Mouse (Mus musculus) stomach, embryonic 14.5 days (tissue): ENCODE results near the gene Stx17. TPM values are rescaled to one million over a fixed set of nuclear protein-coding genes. Genes with fewer than 3 reads are reported as not detected.
A peak's percentile ranks its signal among the peaks of the same experiment; 100 is the strongest.

Experiments
- ATAC-seq: fragments of 200-750 bp; cut with Nextera tagmentation; 2 replicates; pipeline ENCODE4 v1.8.0; 2017; ENCODE audit warnings: low read depth, moderate TSS enrichment; ENCODE audit not compliant: insufficient number of reproducible peaks, insufficient read depth, low FRiP score
- H3K27ac ChIP-seq: fragments of 300-500 bp; sonication (generic); 2 replicates; pipeline ENCODE4 v1.5.1; 2014; ENCODE audit warnings: mild to moderate bottlenecking, low read length, moderate library complexity, mixed read lengths
- H3K27me3 ChIP-seq: fragments of 300-500 bp; sonication (generic); 2 replicates; pipeline ENCODE4 v1.6.1; 2014; ENCODE audit warnings: low read length, control low read depth, mixed read lengths; ENCODE audit not compliant: control insufficient read depth, insufficient read depth
- H3K36me3 ChIP-seq: fragments of 300-500 bp; sonication (generic); 2 replicates; pipeline ENCODE4 v1.6.1; 2014; ENCODE audit warnings: mild to moderate bottlenecking, control low read depth, low read length, moderate library complexity, mixed read lengths; ENCODE audit not compliant: control insufficient read depth, insufficient read depth
- H3K4me1 ChIP-seq: fragments of 300-500 bp; sonication (generic); 2 replicates; pipeline ENCODE4 v1.6.1; 2014; ENCODE audit warnings: low read length, control low read depth, mixed read lengths; ENCODE audit not compliant: control insufficient read depth, insufficient read depth
- H3K4me2 ChIP-seq: fragments of 300-500 bp; sonication (generic); replicated peaks from 2 replicates; pipeline ENCODE4 v1.6.1; 2014; ENCODE audit warnings: low read depth, low read length, control low read depth
- H3K4me3 ChIP-seq: fragments of 300-500 bp; sonication (generic); 2 replicates; pipeline ENCODE4 v1.5.1; 2014; ENCODE audit warnings: low read depth, low read length, control low read depth
- H3K9ac ChIP-seq: fragments of 300-500 bp; sonication (generic); replicated peaks from 2 replicates; pipeline ENCODE4 v1.6.1; 2014; ENCODE audit warnings: low read depth, mild to moderate bottlenecking, control low read depth, low read length, moderate library complexity, mixed read lengths
- H3K9me3 ChIP-seq: fragments of 300-500 bp; sonication (generic); 2 replicates; pipeline ENCODE4 v1.6.1; 2016; ENCODE audit warnings: low read depth, low read length, control low read depth; ENCODE audit not compliant: control insufficient read depth
- WGBS: fragments of 180-500 bp; shearing (Covaris S2); extraction: QIAGEN DNeasy Blood & Tissue Kit; methylation state at CpG from one replicate; pipeline ENCODE4 v1.1.7; 2014; 5-methylcytosine and 5-hydroxymethylcytosine counted together
- polyA plus RNA-seq: library from polyadenylated mRNA; unstranded; fragments of >200 nt; fragmentation: Nextera tagmentation; extraction: Ambion mirVana; gene quantifications from 2 replicates; pipeline ENCODE4 v1.2.1, GENCODE M21; 2014

The Stx17 gene
- polyA plus RNA-seq, 1 experiment from 2014 or later, result 38.8 TPM

GRCm38 (mm10) chr4:48181366-48181765, 56.7 kb downstream of the Stx17 start:
- ATAC-seq, result no peak
- 72% methylated on average over 6 of the region's 6 CpGs for WGBS
- Histone ChIP-seq H3K4me1 (no peaks in the 10 kb centered on the region), H3K4me3 (no peak overlapping the region), H3K9me3 (no peaks in the 10 kb centered on the region), H3K27ac (no peak overlapping the region), H3K9ac (no peak overlapping the region), H3K27me3 (no peaks in the 10 kb centered on the region), H3K4me2 (no peak overlapping the region), H3K36me3 (no peaks in the 10 kb centered on the region; the same call in 1 of the 2 replicates)

GRCm38 (mm10) chr4:48182115-48182806, 57.5 kb downstream of the Stx17 start:
- ATAC-seq, result no peak
- no peaks in the 10 kb centered on the region for H3K4me1 ChIP-seq
- no peak overlapping the region for H3K27ac ChIP-seq
- H3K4me2 ChIP-seq, result no peak overlapping the region
- H3K27me3 ChIP-seq, result no peaks in the 10 kb centered on the region
- no peak overlapping the region for H3K4me3 ChIP-seq
- H3K9ac ChIP-seq, result no peak overlapping the region
- H3K9me3 ChIP-seq, result no peaks in the 10 kb centered on the region
- WGBS, result 82% methylated on average over 8 of the region's 8 CpGs
- no peaks in the 10 kb centered on the region; the same call in 1 of the 2 replicates for H3K36me3 ChIP-seq

- 89% methylated on average over 3 of the region's 3 CpGs for WGBS
- Histone ChIP-seq H3K4me2 (no peak overlapping the region), H3K27me3 (no peaks in the 10 kb centered on the region), H3K27ac (no peak overlapping the region), H3K4me1 (no peaks in the 10 kb centered on the region), H3K9me3 (no peaks in the 10 kb centered on the region), H3K36me3 (peaks cover 12% of the 10 kb centered on the region; the same call in 1 of the 2 replicates), H3K9ac (no peak overlapping the region), H3K4me3 (no peak overlapping the region)
- no peak for ATAC-seq
Measured at GRCm38 (mm10) chr4:48197925-48198324, 73.2 kb downstream of the Stx17 start.

GRCm38 (mm10) chr4:48198447-48198846, 73.7 kb downstream of the Stx17 start:
- Histone ChIP-seq H3K9ac (no peak overlapping the region), H3K27ac (no peak overlapping the region), H3K4me1 (no peaks in the 10 kb centered on the region), H3K4me2 (no peak overlapping the region), H3K9me3 (no peaks in the 10 kb centered on the region), H3K36me3 (peaks cover 12% of the 10 kb centered on the region; the same call in 1 of the 2 replicates), H3K27me3 (no peaks in the 10 kb centered on the region), H3K4me3 (no peak overlapping the region)
- WGBS, result 58% methylated on average over 8 of the region's 8 CpGs
- no peak for ATAC-seq

GRCm38 (mm10) chr4:48203564-48203963, 78.8 kb downstream of the Stx17 start:
- ATAC-seq, result no peak
- no peak overlapping the region for H3K27ac ChIP-seq

GRCm38 (mm10) chr4:48225173-48225572, 100.5 kb downstream of the Stx17 start:
- Histone ChIP-seq H3K4me1 (no peaks in the 10 kb centered on the region), H3K9me3 (no peaks in the 10 kb centered on the region), H3K27ac (no peak overlapping the region), H3K36me3 (no peaks in the 10 kb centered on the region), H3K9ac (no peak overlapping the region), H3K4me3 (no peak overlapping the region), H3K27me3 (no peaks in the 10 kb centered on the region), H3K4me2 (no peak overlapping the region)
- 29% methylated on average over 2 of the region's 2 CpGs for WGBS
- 0 out of 2 replicates have a peak, but pooled peaks have one; percentile 37 for ATAC-seq

More at GRCm38 (mm10) chr4:48203564-48203963, 78.8 kb downstream of the Stx17 start:
- Histone ChIP-seq H3K9ac (no peak overlapping the region), H3K27me3 (no peaks in the 10 kb centered on the region), H3K4me2 (no peak overlapping the region), H3K4me1 (no peaks in the 10 kb centered on the region), H3K4me3 (no peak overlapping the region), H3K9me3 (no peaks in the 10 kb centered on the region), H3K36me3 (peaks cover 10% of the 10 kb centered on the region; the same call in 1 of the 2 replicates)
- 90% methylated on average over 4 of the region's 4 CpGs for WGBS

- H3K27ac ChIP-seq, result no peak overlapping the region
- H3K4me2 ChIP-seq, result no peak overlapping the region
- no peaks in the 10 kb centered on the region for H3K4me1 ChIP-seq
- 28% methylated on average over 3 of the region's 3 CpGs for WGBS
- H3K36me3 ChIP-seq, result no peaks in the 10 kb centered on the region
- H3K9me3 ChIP-seq, result no peaks in the 10 kb centered on the region
- no peak overlapping the region for H3K9ac ChIP-seq
- no peak overlapping the region for H3K4me3 ChIP-seq
- ATAC-seq, result no peak
- H3K27me3 ChIP-seq, result no peaks in the 10 kb centered on the region
Measured at GRCm38 (mm10) chr4:48225604-48226003, 100.9 kb downstream of the Stx17 start.

- Histone ChIP-seq H3K27ac (no peak overlapping the region), H3K9me3 (no peaks in the 10 kb centered on the region), H3K4me3 (no peak overlapping the region), H3K36me3 (no peaks in the 10 kb centered on the region), H3K4me2 (no peak overlapping the region), H3K27me3 (no peaks in the 10 kb centered on the region), H3K4me1 (no peaks in the 10 kb centered on the region), H3K9ac (no peak overlapping the region)
- peak; percentile 71; the same call in 1 of the 2 replicates for ATAC-seq
- 44% methylated on average over 3 of the region's 3 CpGs for WGBS
Measured at GRCm38 (mm10) chr4:48226800-48227199, 102.1 kb downstream of the Stx17 start.
